Mouse (Mus musculus): ENCODE data around the gene Gm44790. TPM values are rescaled to one million over a fixed set of nuclear protein-coding genes. Genes with fewer than 3 reads are reported as not detected.
"Not testable (repeated sequence)": the region's sequence is repeated elsewhere in the genome, so short reads cannot be mapped to it uniquely, and the experiment has no call there.

Gene Gm44790
- polyA plus RNA-seq, 1 experiment, result 2.9 TPM

GRCm38 (mm10) chr6:86480189-86480831 is 53.9 kb downstream of the Gm44790 start:
- Histone ChIP-seq H3K36me3 (ENCODE audit: control insufficient read depth, insufficient read depth, low read length) (no peaks in the 10 kb centered on the region), H3K27me3 (replicated peaks; ENCODE audit: control insufficient read depth, insufficient read depth, low read length) (no peaks in the 10 kb centered on the region), H3K4me3 (ENCODE audit: insufficient read depth, low read depth, low read length) (peak overlapping the region; percentile 47), H3K4me1 (ENCODE audit: control insufficient read depth, insufficient read depth, low read length) (peaks cover 28% of the 10 kb centered on the region), H3K27ac (ENCODE audit: insufficient read depth, low read depth, low read length) (peak overlapping the region; percentile 93)
- DNase-seq, result peak; percentile 88
- TF ChIP-seq POLR2A (IDR thresholded peaks at IDR 0.05; ENCODE audit: low read depth, low read length), result no peak
- WGBS, result 7% methylated on average over 9 of the region's 9 CpGs

- no peaks in the 10 kb centered on the region for H3K36me3 ChIP-seq (ENCODE audit: control insufficient read depth, insufficient read depth, low read length)
- TF ChIP-seq POLR2A (IDR thresholded peaks at IDR 0.05; ENCODE audit: low read depth, low read length) (no peak), CTCF (conservative IDR thresholded peaks at IDR 0.05; ENCODE audit: insufficient read depth, insufficient read length, low read depth, low read length) (no peak)
- no peak overlapping the region for H3K4me3 ChIP-seq (ENCODE audit: insufficient read depth, low read depth, low read length)
- H3K27ac ChIP-seq (ENCODE audit: insufficient read depth, low read depth, low read length), result 0 out of 2 replicates have a peak overlapping the region, but pooled peaks have one; percentile 65
- H3K4me1 ChIP-seq (ENCODE audit: control insufficient read depth, insufficient read depth, low read length), result peaks cover 32% of the 10 kb centered on the region
- no peaks in the 10 kb centered on the region for H3K27me3 ChIP-seq (replicated peaks; ENCODE audit: control insufficient read depth, insufficient read depth, low read length)
- 83% methylated on average over 5 of the region's 5 CpGs for WGBS
- DNase-seq, result no peak
Measured at GRCm38 (mm10) chr6:86481871-86482270, 55.4 kb downstream of the Gm44790 start.

GRCm38 (mm10) chr6:86485943-86486640 is 59.6 kb downstream of the Gm44790 start:
- H3K36me3 ChIP-seq (ENCODE audit: control insufficient read depth, insufficient read depth, low read length), result no peaks in the 10 kb centered on the region
- H3K4me3 ChIP-seq (ENCODE audit: insufficient read depth, low read depth, low read length), result no peak overlapping the region
- H3K27ac ChIP-seq (ENCODE audit: insufficient read depth, low read depth, low read length), result peak overlapping the region; percentile 17; the same call in 1 of the 2 replicates
- peaks cover 24% of the 10 kb centered on the region for H3K4me1 ChIP-seq (ENCODE audit: control insufficient read depth, insufficient read depth, low read length)
- DNase-seq, result peak; percentile 85
- TF ChIP-seq POLR2A (IDR thresholded peaks at IDR 0.05; ENCODE audit: low read depth, low read length) (no peak), CTCF (conservative IDR thresholded peaks at IDR 0.05; ENCODE audit: insufficient read depth, insufficient read length, low read depth, low read length) (no peak)
- WGBS, result 29% methylated on average over 7 of the region's 7 CpGs
- no peaks in the 10 kb centered on the region for H3K27me3 ChIP-seq (replicated peaks; ENCODE audit: control insufficient read depth, insufficient read depth, low read length)

- peak; percentile 73 for DNase-seq
- WGBS, result 17% methylated on average over 24 of the region's 24 CpGs
- H3K27me3 ChIP-seq (replicated peaks; ENCODE audit: control insufficient read depth, insufficient read depth, low read length), result no peaks in the 10 kb centered on the region
- peak overlapping the region; percentile 86 for H3K27ac ChIP-seq (ENCODE audit: insufficient read depth, low read depth, low read length)
- H3K4me1 ChIP-seq (ENCODE audit: control insufficient read depth, insufficient read depth, low read length), result peaks cover 24% of the 10 kb centered on the region
- TF ChIP-seq CTCF (conservative IDR thresholded peaks at IDR 0.05; ENCODE audit: insufficient read depth, insufficient read length, low read depth, low read length) (peak; percentile 26; the same call in 1 of the 2 replicates), POLR2A (IDR thresholded peaks at IDR 0.05; ENCODE audit: low read depth, low read length) (peak; percentile 69)
- no peaks in the 10 kb centered on the region for H3K36me3 ChIP-seq (ENCODE audit: control insufficient read depth, insufficient read depth, low read length)
- no peak overlapping the region for H3K4me3 ChIP-seq (ENCODE audit: insufficient read depth, low read depth, low read length)
Measured at GRCm38 (mm10) chr6:86487358-86488148, 61.1 kb downstream of the Gm44790 start.

- DNase-seq, result peak; percentile 40
- Histone ChIP-seq H3K4me1 (ENCODE audit: control insufficient read depth, insufficient read depth, low read length) (peaks cover 24% of the 10 kb centered on the region), H3K27ac (ENCODE audit: insufficient read depth, low read depth, low read length) (peak overlapping the region; percentile 86), H3K27me3 (replicated peaks; ENCODE audit: control insufficient read depth, insufficient read depth, low read length) (no peaks in the 10 kb centered on the region), H3K36me3 (ENCODE audit: control insufficient read depth, insufficient read depth, low read length) (no peaks in the 10 kb centered on the region), H3K4me3 (ENCODE audit: insufficient read depth, low read depth, low read length) (no peak overlapping the region)
- WGBS, result 35% methylated on average over 3 of the region's 3 CpGs
- TF ChIP-seq CTCF (conservative IDR thresholded peaks at IDR 0.05; ENCODE audit: insufficient read depth, insufficient read length, low read depth, low read length), result no peak
- no peak for TF ChIP-seq POLR2A (IDR thresholded peaks at IDR 0.05; ENCODE audit: low read depth, low read length)
Measured at GRCm38 (mm10) chr6:86488149-86488485, 61.7 kb downstream of the Gm44790 start.

GRCm38 (mm10) chr6:86489945-86490344 is 63.5 kb downstream of the Gm44790 start:
- Histone ChIP-seq H3K36me3 (ENCODE audit: control insufficient read depth, insufficient read depth, low read length) (no peaks in the 10 kb centered on the region), H3K4me3 (ENCODE audit: insufficient read depth, low read depth, low read length) (no peak overlapping the region), H3K4me1 (ENCODE audit: control insufficient read depth, insufficient read depth, low read length) (peaks cover 22% of the 10 kb centered on the region), H3K27me3 (replicated peaks; ENCODE audit: control insufficient read depth, insufficient read depth, low read length) (no peaks in the 10 kb centered on the region), H3K27ac (ENCODE audit: insufficient read depth, low read depth, low read length) (no peak overlapping the region)
- DNase-seq, result no peak
- 92% methylated on average over 2 of the region's 2 CpGs for WGBS
- TF ChIP-seq CTCF (conservative IDR thresholded peaks at IDR 0.05; ENCODE audit: insufficient read depth, insufficient read length, low read depth, low read length) (no peak), POLR2A (IDR thresholded peaks at IDR 0.05; ENCODE audit: low read depth, low read length) (no peak)

- 93% methylated on average over 8 of the region's 8 CpGs for WGBS
Measured at GRCm38 (mm10) chr6:86490413-86490812, 64.0 kb downstream of the Gm44790 start.

More at GRCm38 (mm10) chr6:86490413-86490812, 64.0 kb downstream of the Gm44790 start:
- not testable (repeated sequence) for H3K36me3 ChIP-seq (ENCODE audit: control insufficient read depth, insufficient read depth, low read length); H3K27me3 ChIP-seq (replicated peaks; ENCODE audit: control insufficient read depth, insufficient read depth, low read length); H3K4me3 ChIP-seq (ENCODE audit: insufficient read depth, low read depth, low read length); DNase-seq; H3K27ac ChIP-seq (ENCODE audit: insufficient read depth, low read depth, low read length)
- peaks cover 22% of the 10 kb centered on the region for H3K4me1 ChIP-seq (ENCODE audit: control insufficient read depth, insufficient read depth, low read length)
